Mouse (Mus musculus): Measurements from ENCODE around the gene Ccdc7b. TPM values are rescaled to one million over a fixed set of nuclear protein-coding genes. Genes with fewer than 3 reads are reported as not detected.

Ccdc7b gene
- polyA plus RNA-seq (2021; fragmentation: Nextera tagmentation), result not detected in 2 replicates
- long read RNA-seq, experiment 1, partial matches to known transcripts, result 0 of 1 reads
- long read RNA-seq, experiment 1, other reads (novel, unspliced or antisense), result 1 of 1 reads
- long read RNA-seq, experiment 2, result 0 reads

GRCm38 (mm10) chr8:129066834-129067233, at the start of gene Ccdc7b:
TSS of gene Ccdc7b (plus strand) at chr8:129067134.

DNA sequence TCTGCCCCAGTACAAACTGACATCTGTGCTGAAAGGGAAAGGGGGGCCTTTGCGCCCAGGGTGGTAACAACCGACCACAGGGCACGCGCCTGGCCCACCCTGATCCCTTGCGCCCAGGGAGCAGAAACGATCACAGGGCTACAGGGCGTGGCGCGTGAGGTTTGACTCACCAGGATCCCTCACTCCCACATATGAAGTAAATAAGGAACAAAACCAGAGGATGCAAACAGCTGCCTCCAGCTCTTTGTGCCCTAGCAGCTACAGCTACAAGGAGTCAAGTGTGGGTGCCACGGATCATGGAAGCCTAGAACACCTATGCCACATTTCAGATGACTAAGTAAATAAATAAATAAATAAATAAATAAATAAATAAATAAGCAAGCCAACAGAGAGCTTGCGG, 1.5 kb upstream of the Ccdc7b start, which contains the start of gene Ccdc7a:
Gene Ccdc7a (minus strand): TSS at position 101 of the 400 bp plus-strand sequence.

GRCm38 (mm10) chr8:129131561-129131960, 64.6 kb downstream of the Ccdc7b start, which contains the start of gene Gm10999:
TSS of gene Gm10999 (minus strand) at chr8:129131661.

Other genes with a start within 250 kb of the Ccdc7b start
- gene Ccdc7a, start 1.6 kb upstream of the Ccdc7b start, polyA plus RNA-seq (2021; fragmentation: Nextera tagmentation), result not detected in 2 replicates
- not detected in 2 replicates for gene Gm10999, start 64.5 kb downstream of the Ccdc7b start, polyA plus RNA-seq (2021; fragmentation: Nextera tagmentation)
- gene 2610044O15Rik8, start 167.3 kb downstream of the Ccdc7b start, polyA plus RNA-seq (2021; fragmentation: Nextera tagmentation), result 18.9 and 19.5 TPM in 2 replicates

Measured in left cerebral cortex, adult 6 months (tissue).